Comparison of ENCODE assay signal across 11 mouse cellular contexts in genomic region chr5:113118695-113119094, GRCm38 (mm10). TPM values are rescaled to one million over a fixed set of nuclear protein-coding genes. Genes with fewer than 3 reads are reported as not detected.
A peak's percentile ranks its signal among the peaks of the same experiment; 100 is the strongest.
DNase-seq lines count a peak whose midpoint lies in the region; ATAC-seq lines count a peak whose summit lies in the region.
"Had no signal": no experiment of that assay in that cellular context is flagged by ENCODE, and none has a peak within 500 bp of the region (broad histone marks: within the 10 kb centered on the region; RNA-seq: fewer than 3 reads in every experiment).

No protein-coding gene starts in this region.

- ATAC-seq in limb, embryonic 11.5 days (ENCODE audit: insufficient number of reproducible peaks, low FRiP score, low TSS enrichment, low read depth), result no peak

- no peak overlapping the region for H3K4me2 ChIP-seq in limb, embryonic 11.5 days (ENCODE audit: low read depth, severe bottlenecking)

- 35% methylated on average over 6 of the region's 6 CpGs for WGBS in limb, embryonic 11.5 days

- H3K9ac ChIP-seq in limb, embryonic 11.5 days (ENCODE audit: low read length), result no peak overlapping the region

- no peaks in the 10 kb centered on the region for H3K36me3 ChIP-seq in limb, embryonic 11.5 days (ENCODE audit: control insufficient read depth, insufficient read depth, low read length)

- peaks cover 44% of the 10 kb centered on the region for H3K4me1 ChIP-seq in limb, embryonic 11.5 days (ENCODE audit: control insufficient read depth, insufficient read depth, low read length)

- peak; percentile 44 for DNase-seq in adrenal gland, postnatal 10 days
- DNase-seq in adrenal gland, postnatal 25 days, result no peak
- DNase-seq in thymus, postnatal 4 days, result peak; percentile 30
- DNase-seq in thymus, postnatal 36 days, result no peak
- peak; percentile 43 for DNase-seq in limb, embryonic 11.5 days (ENCODE audit: low spot score)
- DNase-seq in testis, postnatal 10 days (ENCODE audit: low spot score), result no peak
- no peak for DNase-seq in gastrocnemius, adult 8-10 months (ENCODE audit: low spot score in 2 of 2)
- no peak for DNase-seq in adrenal gland, adult 8-10 months
- DNase-seq: cerebellum, adult 11-12 months had no signal

- no peaks in the 10 kb centered on the region for H3K27me3 ChIP-seq in limb, embryonic 11.5 days (ENCODE audit: control insufficient read depth, insufficient read depth, low read length)

- no peak overlapping the region for H3K4me3 ChIP-seq in limb, embryonic 11.5 days (ENCODE audit: low read depth, low read length)

- no peaks in the 10 kb centered on the region for H3K9me3 ChIP-seq in limb, embryonic 11.5 days (ENCODE audit: control insufficient read depth, low read length)

- H3K27ac ChIP-seq in limb, embryonic 11.5 days (replicated peaks; ENCODE audit: low read depth, low read length), result no peak overlapping the region

RNA-seq across cellular contexts. Expression of gene Crybb3, which starts 37.3 kb away (rescaled TPM):
- 1 to 10 TPM; 1.1 to 1.5 TPM for total RNA-seq in adrenal gland, postnatal 10 days (2021)
- total RNA-seq in adrenal gland, postnatal 25 days (2021), result 0.70 TPM in 1 of 2 replicates, not detected in the other
- 0.39 and 0.78 TPM in 2 replicates for polyA plus RNA-seq in limb, embryonic 11.5 days (2014; fragmentation: Nextera tagmentation; extraction: Ambion mirVana)
- under 1 TPM in 2 of 4 experiments, not detected in 2; 0.41 to 0.83 TPM for total RNA-seq in gastrocnemius, adult 8-10 months (2022)
- total RNA-seq in adrenal gland, adult 8-10 months (2022), result 1 to 10 TPM in 2 of 4 experiments, under 1 TPM in 1, not detected in 1; 0.84 to 2.6 (median 2.3) TPM

RNA-seq across cellular contexts. Expression of gene Crybb2, which starts 48.8 kb away (rescaled TPM):
- not detected for total RNA-seq in adrenal gland, postnatal 10 days (2021)
- total RNA-seq in adrenal gland, postnatal 25 days (2021), result not detected in 2 replicates
- polyA plus RNA-seq in limb, embryonic 11.5 days (2014; fragmentation: Nextera tagmentation; extraction: Ambion mirVana), result not detected in 2 replicates
- not detected for total RNA-seq in gastrocnemius, adult 8-10 months (2022)
- not detected for total RNA-seq in adrenal gland, adult 8-10 months (2022)
- polyA plus RNA-seq: gonadal fat pad, adult 2 months; testis, adult 2 months had no signal

Comparison
In these comparisons a context has a peak if more than half of its experiments do, and no peak if none do; other contexts are left out.
1. DNase-seq: peak in adrenal gland, postnatal 10 days (single experiment), thymus, postnatal 4 days (single experiment) and limb, embryonic 11.5 days (single experiment); none in adrenal gland, postnatal 25 days (single experiment), thymus, postnatal 36 days (0 of 2), testis, postnatal 10 days (single experiment), gastrocnemius, adult 8-10 months (0 of 2) and adrenal gland, adult 8-10 months (single experiment).